ENCODE assay signal across 8 mouse cellular contexts in the genomic region with DNA sequence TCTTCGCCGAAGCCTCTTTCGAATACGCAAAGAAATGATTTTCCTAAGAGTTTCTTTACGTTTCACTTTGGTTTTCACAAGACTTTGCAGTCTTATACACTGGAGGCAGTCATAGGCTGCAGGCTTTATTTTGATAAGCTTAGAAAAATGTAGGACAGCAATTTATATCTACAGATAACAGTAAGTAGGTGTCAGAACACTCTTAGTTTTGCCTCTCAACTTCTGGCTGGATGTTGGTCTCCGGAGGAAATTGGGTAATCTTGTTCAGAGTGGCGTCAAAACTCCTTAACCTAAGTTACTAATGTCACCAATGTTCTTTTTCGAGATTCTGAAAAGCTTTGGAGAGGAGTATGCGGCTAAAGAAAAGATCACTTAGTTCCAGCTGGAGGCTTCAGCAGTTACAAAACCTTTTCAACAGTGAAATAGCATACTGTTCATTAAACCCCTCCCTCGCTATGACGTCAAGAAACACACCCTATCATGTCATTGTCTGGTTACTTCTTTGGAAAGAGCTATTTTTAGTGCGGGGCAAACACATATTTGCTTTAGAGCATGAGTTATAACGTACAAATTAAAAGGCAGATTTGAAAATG. TPM values are rescaled to one million over a fixed set of nuclear protein-coding genes. Genes with fewer than 3 reads are reported as not detected.
DNase-seq lines count a peak whose midpoint lies in the region; ATAC-seq and TF ChIP-seq lines count a peak whose summit lies in the region.

No protein-coding gene starts in this region.

- H3K36me3 ChIP-seq in kidney, embryonic 14.5 days (ENCODE audit: control insufficient read depth, insufficient read depth, low read length): no peaks in the 10 kb centered on the region
- H3K36me3 ChIP-seq in hindbrain, embryonic 10.5 days: peaks cover 11% of the 10 kb centered on the region; the same call in 1 of the 2 replicates

- WGBS in kidney, embryonic 14.5 days: 51% methylated on average over 13 of the region's 13 CpGs
- 50% methylated on average over 13 of the region's 13 CpGs for WGBS in hindbrain, embryonic 10.5 days

- peak overlapping the region; percentile 37; the same call in 1 of the 2 replicates for H3K27ac ChIP-seq in kidney, embryonic 14.5 days (ENCODE audit: low read depth, low read length)
- H3K27ac ChIP-seq in cortical plate, adult 2 months (ENCODE audit: insufficient read depth, low read length): no peak overlapping the region
- peak overlapping the region; percentile 93 for H3K27ac ChIP-seq in hindbrain, embryonic 10.5 days

- peaks cover 6% of the 10 kb centered on the region; the same call in 1 of the 2 replicates for H3K4me1 ChIP-seq in kidney, embryonic 14.5 days (ENCODE audit: control insufficient read depth, insufficient read depth, low read length)
- H3K4me1 ChIP-seq in cortical plate, adult 2 months (ENCODE audit: control insufficient read depth, insufficient read depth, low read length): no peaks in the 10 kb centered on the region
- peaks cover 42% of the 10 kb centered on the region for H3K4me1 ChIP-seq in hindbrain, embryonic 10.5 days (replicated peaks)

- no peak for TF ChIP-seq POLR2A in cortical plate, adult 2 months (IDR thresholded peaks at IDR 0.05; ENCODE audit: extremely low read depth, insufficient read depth, low read length)

- DNase-seq in kidney, adult 11 months: no peak
- peak; percentile 8 for DNase-seq in hindbrain, embryonic 10.5 days (ENCODE audit: low spot score)
- peak; percentile 93 for DNase-seq in lung, postnatal 36 days
- DNase-seq in T-cell, adult 2 months (ENCODE audit: low spot score): no peak
- no peak for DNase-seq in spleen, postnatal 36 days (ENCODE audit: low spot score in 2 of 2)
- DNase-seq in kidney, postnatal 36 days: no peak

- H3K9ac ChIP-seq in kidney, embryonic 14.5 days (ENCODE audit: low read depth, low read length): peak overlapping the region; percentile 72; the same call in 1 of the 2 replicates

- ATAC-seq in kidney, embryonic 14.5 days (ENCODE audit: low FRiP score, low TSS enrichment): 0 out of 2 replicates have a peak, but pooled peaks have one; percentile 28

- H3K4me2 ChIP-seq in kidney, embryonic 14.5 days (replicated peaks; ENCODE audit: low read depth, low read length): peak overlapping the region; percentile 59

- no peaks in the 10 kb centered on the region for H3K9me3 ChIP-seq in kidney, embryonic 14.5 days (ENCODE audit: control insufficient read depth, low read length)
- H3K9me3 ChIP-seq in hindbrain, embryonic 10.5 days: no peaks in the 10 kb centered on the region

- peak overlapping the region; percentile 68 for H3K4me3 ChIP-seq in kidney, embryonic 14.5 days (ENCODE audit: low read length)
- peak overlapping the region; percentile 48; the same call in 1 of the 2 replicates for H3K4me3 ChIP-seq in cortical plate, adult 2 months (ENCODE audit: insufficient read depth, low read length)
- H3K4me3 ChIP-seq in hindbrain, embryonic 10.5 days: peak overlapping the region; percentile 66

- H3K27me3 ChIP-seq in kidney, embryonic 14.5 days (ENCODE audit: control insufficient read depth, insufficient read depth, low read length): no peaks in the 10 kb centered on the region
- H3K27me3 ChIP-seq in hindbrain, embryonic 10.5 days (ENCODE audit: insufficient read depth, poor library complexity, severe bottlenecking): no peaks in the 10 kb centered on the region

- TF ChIP-seq CTCF in cortical plate, adult 2 months (IDR thresholded peaks at IDR 0.05; ENCODE audit: extremely low read depth, insufficient read depth, low read length): no peak

RNA-seq across cellular contexts. Expression of a gene that starts 4.1 kb away (rescaled TPM):
- polyA plus RNA-seq in kidney, embryonic 14.5 days (2014; fragmentation: Nextera tagmentation; extraction: Ambion mirVana): 53.8 and 60.4 TPM in 2 replicates
- 71.8 and 71.9 TPM in 2 replicates for polyA plus RNA-seq in cortical plate, adult 2 months (2012; rRNA removed)
- 71.4 and 87.8 TPM in 2 replicates for polyA plus RNA-seq in hindbrain, embryonic 10.5 days (2016; fragmentation: Nextera tagmentation; extraction: Ambion mirVana)

RNA-seq across cellular contexts. Expression of a gene that starts 22.0 kb away (rescaled TPM):
- 15.5 and 19.4 TPM in 2 replicates for polyA plus RNA-seq in kidney, embryonic 14.5 days (2014; fragmentation: Nextera tagmentation; extraction: Ambion mirVana)
- 38.0 and 39.9 TPM in 2 replicates for polyA plus RNA-seq in cortical plate, adult 2 months (2012; rRNA removed)
- polyA plus RNA-seq in hindbrain, embryonic 10.5 days (2016; fragmentation: Nextera tagmentation; extraction: Ambion mirVana): 21.1 and 21.6 TPM in 2 replicates

RNA-seq across cellular contexts. Expression of a gene that starts 28.5 kb away (rescaled TPM):
- polyA plus RNA-seq in kidney, embryonic 14.5 days (2014; fragmentation: Nextera tagmentation; extraction: Ambion mirVana): 45.7 and 53.0 TPM in 2 replicates
- polyA plus RNA-seq in cortical plate, adult 2 months (2012; rRNA removed): 43.4 and 47.2 TPM in 2 replicates
- polyA plus RNA-seq in hindbrain, embryonic 10.5 days (2016; fragmentation: Nextera tagmentation; extraction: Ambion mirVana): 46.0 and 50.4 TPM in 2 replicates

RNA-seq across cellular contexts. Expression of a gene that starts 40.2 kb away (rescaled TPM):
- polyA plus RNA-seq in kidney, embryonic 14.5 days (2014; fragmentation: Nextera tagmentation; extraction: Ambion mirVana): 42.8 and 64.0 TPM in 2 replicates
- 17.5 and 18.0 TPM in 2 replicates for polyA plus RNA-seq in cortical plate, adult 2 months (2012; rRNA removed)
- 58.3 and 68.1 TPM in 2 replicates for polyA plus RNA-seq in hindbrain, embryonic 10.5 days (2016; fragmentation: Nextera tagmentation; extraction: Ambion mirVana)

RNA-seq across cellular contexts. Expression of a gene that starts 40.3 kb away (rescaled TPM):
- polyA plus RNA-seq in kidney, embryonic 14.5 days (2014; fragmentation: Nextera tagmentation; extraction: Ambion mirVana): 632 and 773 TPM in 2 replicates
- 5.2 and 5.4 TPM in 2 replicates for polyA plus RNA-seq in cortical plate, adult 2 months (2012; rRNA removed)
- polyA plus RNA-seq in hindbrain, embryonic 10.5 days (2016; fragmentation: Nextera tagmentation; extraction: Ambion mirVana): 535 and 648 TPM in 2 replicates

Comparison
In these comparisons a context has a peak if more than half of its experiments do, and no peak if none do; other contexts are left out.
1. DNase-seq: peak in hindbrain, embryonic 10.5 days (single experiment) and lung, postnatal 36 days (single experiment); none in kidney, adult 11 months (single experiment), T-cell, adult 2 months (single experiment), spleen, postnatal 36 days (0 of 2) and kidney, postnatal 36 days (0 of 2).
2. Peak in every context shown above with its lines, with median percentiles within 50 percentile points of each other: H3K4me3 ChIP-seq.